Mouse (Mus musculus): Measurements from ENCODE around the gene Idh3a.

Idh3a gene

GRCm38 (mm10) chr9:54647456-54647855 lies 61.3 kb downstream of the Idh3a start:
- no peak for DNase-seq (ENCODE audit: low spot score)

DNA sequence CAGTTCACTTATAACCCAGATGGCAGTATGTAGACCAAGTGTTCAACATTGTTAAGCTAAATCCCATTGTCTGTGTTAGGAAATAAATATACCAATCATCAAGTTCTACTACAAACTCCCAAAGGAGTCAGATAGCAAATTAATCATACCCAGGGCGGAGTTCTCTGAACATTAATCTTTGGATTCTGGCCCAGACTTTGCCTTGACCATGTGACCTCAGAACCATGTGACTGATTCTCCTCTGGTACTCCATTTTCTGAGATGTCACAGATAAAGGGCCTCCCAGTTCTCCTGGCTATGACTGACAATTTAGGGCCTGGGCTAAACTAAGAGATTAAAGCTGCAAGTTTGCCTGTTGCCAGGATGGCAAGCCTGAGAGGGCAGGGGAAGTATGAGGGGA lies 63.2 kb downstream of the Idh3a start:
- DNase-seq (ENCODE audit: low spot score): no peak

DNA sequence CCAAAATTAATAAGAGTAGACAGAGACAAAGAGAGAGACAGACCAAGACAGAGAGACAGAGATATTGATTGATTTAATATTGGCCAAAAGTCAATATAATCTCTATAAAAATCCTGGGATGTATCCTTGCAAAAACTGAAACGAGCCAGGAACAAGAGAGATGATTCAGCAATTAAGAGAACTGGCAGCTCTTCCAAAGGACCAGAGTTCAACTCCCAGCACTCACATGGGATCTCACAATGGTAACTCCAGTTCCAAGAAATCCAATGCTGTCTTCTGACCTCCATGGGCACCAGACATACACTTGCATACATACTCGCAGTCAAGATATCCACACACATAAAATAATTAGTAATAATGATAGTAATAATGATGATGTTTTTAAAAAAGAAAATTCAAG lies 66.6 kb downstream of the Idh3a start:
- DNase-seq (ENCODE audit: low spot score): no peak
